ENCODE assay signal across 26 mouse cellular contexts in the genomic region with DNA sequence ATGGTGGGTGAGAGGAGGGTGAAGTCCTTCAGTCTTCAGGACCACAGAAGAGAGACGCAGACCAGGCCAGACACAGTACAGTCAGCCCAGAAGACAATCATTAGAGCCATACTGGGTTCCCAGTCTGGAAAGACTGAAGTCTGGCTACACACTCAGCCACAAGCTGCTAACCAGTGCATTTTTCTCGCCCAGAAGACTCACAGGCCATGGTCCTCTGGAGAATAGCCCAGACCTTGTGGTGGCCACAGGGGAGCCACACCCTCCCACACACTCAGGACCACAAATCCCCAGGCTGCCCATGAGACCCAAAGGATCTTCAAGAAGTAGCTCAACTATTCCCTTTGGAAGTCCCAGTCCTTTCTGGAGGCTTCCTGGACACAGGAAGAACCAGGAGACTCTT. TPM values are rescaled to one million over a fixed set of nuclear protein-coding genes. Genes with fewer than 3 reads are reported as not detected.
DNase-seq lines count a peak whose midpoint lies in the region; ATAC-seq and TF ChIP-seq lines count a peak whose summit lies in the region.
"Had no signal": no experiment of that assay in that cellular context is flagged by ENCODE, and none has a peak within 500 bp of the region (broad histone marks: within the 10 kb centered on the region; RNA-seq: fewer than 3 reads in every experiment).

No protein-coding gene starts in this region.

- no peaks in the 10 kb centered on the region for H3K36me3 ChIP-seq in limb, embryonic 13.5 days
- H3K36me3 ChIP-seq in limb, embryonic 10.5 days: no peaks in the 10 kb centered on the region
- no peaks in the 10 kb centered on the region for H3K36me3 ChIP-seq in myocyte (ENCODE audit: control insufficient read depth, insufficient read depth)
- H3K36me3 ChIP-seq: embryonic facial prominence, embryonic 12.5 days; forebrain, embryonic 10.5 days; G1E; hindbrain, embryonic 15.5 days had no signal

- peaks cover 52% of the 10 kb centered on the region for H3K4me1 ChIP-seq in limb, embryonic 13.5 days
- peaks cover 27% of the 10 kb centered on the region for H3K4me1 ChIP-seq in limb, embryonic 10.5 days
- H3K4me1 ChIP-seq in lung, adult 2 months (ENCODE audit: control insufficient read depth, insufficient read depth, low read length): no peaks in the 10 kb centered on the region

- ATAC-seq in limb, embryonic 13.5 days (ENCODE audit: low FRiP score, low read depth): no peak
- no peak for ATAC-seq in Patski
- ATAC-seq: CD4-positive, CD25-positive, alpha-beta regulatory T cell, adult 4 months; forebrain, embryonic 14.5 days; intestine, embryonic 16.5 days had no signal

- CTCF ChIA-PET in Patski (lab: Charles Lee): no interaction called here

- in situ Hi-C loops in Patski (cut with MboI; ENCODE audit: low pct_unique_long_range_greater_than_20kb): no loop called here

- no peak overlapping the region for H3K4me3 ChIP-seq in limb, embryonic 13.5 days
- no peak overlapping the region for H3K4me3 ChIP-seq in limb, embryonic 10.5 days
- no peak overlapping the region for H3K4me3 ChIP-seq in lung, adult 2 months (replicated peaks; ENCODE audit: extremely low read depth, low read depth, low read length)
- H3K4me3 ChIP-seq in myocyte: no peak overlapping the region
- H3K4me3 ChIP-seq: embryonic facial prominence, embryonic 12.5 days; forebrain, embryonic 10.5 days; heart, embryonic 13.5 days; hindbrain, embryonic 15.5 days had no signal

- H3K9me3 ChIP-seq in limb, embryonic 13.5 days: no peaks in the 10 kb centered on the region
- H3K9me3 ChIP-seq in limb, embryonic 10.5 days (replicated peaks): no peaks in the 10 kb centered on the region
- H3K9me3 ChIP-seq: embryonic facial prominence, embryonic 12.5 days; forebrain, embryonic 10.5 days; G1E; heart, embryonic 13.5 days; hindbrain, embryonic 15.5 days had no signal

- intact Hi-C loops in gastrocnemius, postnatal 36 days (cut with DNase I): no loop called here
- intact Hi-C loops in left cerebral cortex, postnatal 36 days (cut with DNase I): no loop called here

- no peaks in the 10 kb centered on the region for H3K79me2 ChIP-seq in myocyte (ENCODE audit: control insufficient read depth, insufficient read depth)

- H3K4me2 ChIP-seq in limb, embryonic 13.5 days (replicated peaks): peak overlapping the region; percentile 57
- peak overlapping the region; percentile 41 for H3K4me2 ChIP-seq in myocyte (ENCODE audit: low read depth)
- H3K4me2 ChIP-seq: embryonic facial prominence, embryonic 12.5 days; hindbrain, embryonic 15.5 days had no signal

- 87% methylated on average over 2 of the region's 2 CpGs for WGBS in limb, embryonic 13.5 days
- 79% methylated on average over 2 of the region's 2 CpGs for WGBS in limb, embryonic 10.5 days
- WGBS in lung, adult 2 months: 74% methylated on average over 2 of the region's 2 CpGs

- TF ChIP-seq CTCF in lung, adult 2 months (IDR thresholded peaks at IDR 0.05; ENCODE audit: insufficient read depth, low read length): no peak
- TF ChIP-seq CTCF in Patski (IDR thresholded peaks at IDR 0.05): no peak

- POLR2A ChIA-PET in Patski (lab: Charles Lee): interaction anchor here (0.6 to 1.1 kb wide), 2 partner anchors 11 to 13 kb away, joined by 3 read pairs; no protein-coding TSS in a partner anchor

- no peak for TF ChIP-seq POLR2A in lung, adult 2 months (IDR thresholded peaks at IDR 0.05; ENCODE audit: borderline replicate concordance, extremely low read depth, low read depth, low read length)
- TF ChIP-seq POLR2A in myocyte (IDR thresholded peaks at IDR 0.05; ENCODE audit: insufficient read length, low read depth): no peak

- H3K27ac ChIP-seq in limb, embryonic 13.5 days: no peak overlapping the region
- H3K27ac ChIP-seq in limb, embryonic 10.5 days: no peak overlapping the region
- H3K27ac ChIP-seq: embryonic facial prominence, embryonic 12.5 days; forebrain, embryonic 10.5 days; heart, embryonic 13.5 days; hindbrain, embryonic 15.5 days had no signal

- no peaks in the 10 kb centered on the region for H3K27me3 ChIP-seq in limb, embryonic 13.5 days
- 0 out of 2 replicates have a peak, but pooled peaks cover 6% of the 10 kb centered on the region for H3K27me3 ChIP-seq in limb, embryonic 10.5 days (ENCODE audit: low read depth, poor library complexity, severe bottlenecking)
- H3K27me3 ChIP-seq in Patski (no peaks in the 10 kb centered on the region), myocyte (ENCODE audit: control insufficient read depth, insufficient read depth, insufficient read length) (no peaks in the 10 kb centered on the region)
- H3K27me3 ChIP-seq: embryonic facial prominence, embryonic 12.5 days; heart, embryonic 13.5 days; hindbrain, embryonic 15.5 days had no signal

- H3K9ac ChIP-seq in limb, embryonic 13.5 days: no peak overlapping the region
- H3K9ac ChIP-seq: embryonic facial prominence, embryonic 12.5 days; heart, embryonic 13.5 days; hindbrain, embryonic 15.5 days had no signal

- DNase-seq in limb, embryonic 10.5 days (ENCODE audit: low spot score): no peak
- DNase-seq in lung, postnatal 10 days: peak; percentile 40
- DNase-seq in lung, adult 2 months: no peak
- DNase-seq in Patski (ENCODE audit: low read depth, low spot score): peak; percentile 19
- DNase-seq in gastrocnemius, postnatal 36 days: no peak
- DNase-seq in left cerebral cortex, postnatal 36 days (ENCODE audit: low spot score in 2 of 2): no peak
- DNase-seq: adrenal gland, adult 8-10 months; adrenal gland, postnatal 36 days; B cell, adult 2 months; cerebellum, adult 2 months; cerebellum, postnatal 10 days; embryo, embryonic 11 days; gastrocnemius, postnatal 25 days; heart, adult 11 months; heart, postnatal 36 days had no signal

- no peak overlapping the region for H3ac ChIP-seq in myocyte (ENCODE audit: control insufficient read depth, insufficient read length)

TF ChIP-seq in myocyte, 11 proteins besides CTCF, POLR2A, EP300 and RAD21:
- TF ChIP-seq POLR2AphosphoS2 (IDR thresholded peaks at IDR 0.05; ENCODE audit: insufficient read length, low read depth) (no peak), SRF (IDR thresholded peaks at IDR 0.05; ENCODE audit: control insufficient read depth, insufficient read length, low read depth) (no peak), TCF3 (IDR thresholded peaks at IDR 0.05; ENCODE audit: insufficient read length, low read depth) (peak; percentile 40), MYOG (IDR thresholded peaks at IDR 0.05; ENCODE audit: control insufficient read depth in 1 of 3, insufficient read depth in 1 of 3, insufficient read length in 2 of 3, low read depth in 2 of 3) (peak in 1 of 3 experiments; percentile 61), E2F4 (IDR thresholded peaks at IDR 0.05; ENCODE audit: insufficient read depth) (no peak), MAX (IDR thresholded peaks at IDR 0.05; ENCODE audit: low read depth) (no peak), TCF12 (IDR thresholded peaks at IDR 0.05; ENCODE audit: insufficient read depth, poor library complexity, severe bottlenecking) (no peak), REST (IDR thresholded peaks at IDR 0.05; ENCODE audit: insufficient read depth, insufficient read length) (no peak), MYOD1 (IDR thresholded peaks at IDR 0.05; ENCODE audit: control insufficient read depth in 1 of 3, insufficient read length in 2 of 3, low read depth in 2 of 3) (peak in 1 of 3 experiments; percentile 35)

RNA-seq across cellular contexts. Expression of a gene that starts 2.3 kb away (rescaled TPM):
- 42.1 and 48.5 TPM in 2 replicates for polyA plus RNA-seq in limb, embryonic 13.5 days (2015; fragmentation: Nextera tagmentation; extraction: Ambion mirVana)
- 2.4 and 2.5 TPM in 2 replicates for polyA plus RNA-seq in limb, embryonic 10.5 days (2016; fragmentation: Nextera tagmentation; extraction: Ambion mirVana)
- 7.9 and 14.2 TPM in 2 replicates for polyA plus RNA-seq in lung, adult 2 months (2012; rRNA removed)
- polyA plus RNA-seq in Patski (2021) (0.10 TPM), myocyte (2012; fragmentation: generic; extraction: Trizol) (0.23 TPM)
- total RNA-seq in gastrocnemius, postnatal 36 days (2021): 10 to 100 TPM; 80.2 to 86.9 TPM
- total RNA-seq in left cerebral cortex, postnatal 36 days (2021): 10 to 100 TPM; 12.7 to 22.2 TPM
- total RNA-seq: common myeloid progenitor, adult 5-6 weeks had no signal
- polyA plus RNA-seq: CD4-positive, CD25-positive, alpha-beta regulatory T cell, adult 4 months; G1E had no signal

RNA-seq across cellular contexts. Expression of a gene that starts 39.6 kb away (rescaled TPM):
- 27.1 and 28.2 TPM in 2 replicates for polyA plus RNA-seq in limb, embryonic 13.5 days (2015; fragmentation: Nextera tagmentation; extraction: Ambion mirVana)
- 10.1 and 17.7 TPM in 2 replicates for polyA plus RNA-seq in limb, embryonic 10.5 days (2016; fragmentation: Nextera tagmentation; extraction: Ambion mirVana)
- polyA plus RNA-seq in lung, adult 2 months (2012; rRNA removed): 75.9 and 109 TPM in 2 replicates
- polyA plus RNA-seq in Patski (2021) (90.2 TPM), myocyte (2012; fragmentation: generic; extraction: Trizol) (13.8 TPM)
- 10 to 100 TPM; 31.5 to 54.9 TPM for total RNA-seq in gastrocnemius, postnatal 36 days (2021)
- total RNA-seq in left cerebral cortex, postnatal 36 days (2021): 10 to 100 TPM; 12.4 to 44.2 TPM

Comparison
In these comparisons a context has a peak if more than half of its experiments do, and no peak if none do; other contexts are left out.
1. DNase-seq: peak in lung, postnatal 10 days (single experiment) and Patski (single experiment); none in limb, embryonic 10.5 days (single experiment), lung, adult 2 months (single experiment), gastrocnemius, postnatal 36 days (0 of 2) and left cerebral cortex, postnatal 36 days (0 of 2).